Mouse (Mus musculus) ES-E14 (cell line): Measurements from ENCODE around the gene Smyd3. TPM values are rescaled to one million over a fixed set of nuclear protein-coding genes. Genes with fewer than 3 reads are reported as not detected.

Experiments used
- DNase-seq: peaks from one replicate; pipeline ENCODE4 v3.0.0-alpha.2; 2013; ENCODE audit warnings: low read depth, low spot score
- H3K27ac ChIP-seq: 2 replicates; pipeline ENCODE4 v1.5.1; 2012; ENCODE audit warnings: low read depth, mild to moderate bottlenecking, low read length, moderate library complexity, mixed read lengths; ENCODE audit not compliant: poor library complexity, insufficient read depth, severe bottlenecking
- H3K36me3 ChIP-seq: 2 replicates; pipeline ENCODE4 v1.6.1; 2012; ENCODE audit warnings: mild to moderate bottlenecking, low read length, moderate library complexity, mixed read lengths; ENCODE audit not compliant: control insufficient read depth, poor library complexity, insufficient read depth, severe bottlenecking
- H3K4me1 ChIP-seq, 2 experiments: fragments of 150-350 bp in 1 of 2; sonication (generic) in 1 of 2; 2 replicates each; pipeline ENCODE4 v1.6.1; 2012; ENCODE audit warnings: low read length in 2 of 2, mild to moderate bottlenecking in 1 of 2, mixed read lengths in 1 of 2; ENCODE audit not compliant: control insufficient read depth in 2 of 2, insufficient read depth in 2 of 2, poor library complexity in 1 of 2
- H3K4me3 ChIP-seq, 2 experiments: fragments of 150-350 bp in 1 of 2; sonication (generic) in 1 of 2; 2 replicates each; pipeline ENCODE4 v1.5.1; 2012; ENCODE audit warnings: low read length in 2 of 2, low read depth in 1 of 2, mild to moderate bottlenecking in 1 of 2, mixed read lengths in 1 of 2; ENCODE audit not compliant: insufficient read depth in 1 of 2, poor library complexity in 1 of 2, severe bottlenecking in 1 of 2
- H3K9ac ChIP-seq: 2 replicates; pipeline ENCODE4 v1.6.1; 2012; ENCODE audit warnings: low read depth, mild to moderate bottlenecking, low read length, mixed read lengths; ENCODE audit not compliant: poor library complexity, insufficient read depth, severe bottlenecking
- H3K9me3 ChIP-seq: fragments of 150-350 bp; sonication (generic); 2 replicates; pipeline ENCODE4 v1.6.1; 2012; ENCODE audit warnings: low read depth, mild to moderate bottlenecking, low read length; ENCODE audit not compliant: control insufficient read depth, insufficient read depth
- CHD2 ChIP-seq: IDR thresholded peaks from 2 replicates; pipeline ENCODE4 v1.6.1; 2014; ENCODE audit warnings: mild to moderate bottlenecking, low read depth, low read length, inconsistent platforms
- HCFC1 ChIP-seq: IDR thresholded peaks from 2 replicates; pipeline ENCODE4 v1.6.1; 2012; ENCODE audit warnings: low read length, inconsistent platforms, borderline replicate concordance; ENCODE audit not compliant: insufficient read depth
- MAFK ChIP-seq: IDR thresholded peaks from 2 replicates; pipeline ENCODE4 v1.6.1; 2014; ENCODE audit warnings: mild to moderate bottlenecking, low read depth, low read length, inconsistent platforms; ENCODE audit not compliant: insufficient read depth
- ZC3H11A ChIP-seq: IDR thresholded peaks from 2 replicates; pipeline ENCODE4 v1.6.1; 2012; ENCODE audit warnings: low read depth, mild to moderate bottlenecking, inconsistent platforms, low read length, borderline replicate concordance
- ZNF384 ChIP-seq: IDR thresholded peaks from 2 replicates; pipeline ENCODE4 v1.6.1; 2012; ENCODE audit warnings: low read depth, low read length, inconsistent platforms
- in situ Hi-C, 2 experiments: fragments of 600-800 bp; cut with MboI; formaldehyde crosslinking; loops; one replicate each; pipeline ENCODE4 v1.15.1; 2025; ENCODE audit warnings: low sequenced_read_pairs in 2 of 2, inconsistent platforms in 1 of 2; ENCODE audit not compliant: unreplicated experiment in 2 of 2
- total RNA-seq: library from RNA; depleted of rRNA; stranded (reverse); fragments of 300-350 nt; gene quantifications from 2 replicates; pipeline ENCODE4 v1.2.3, GENCODE M21; 2012

Gene Smyd3
- total RNA-seq, 1 experiment: 18.3 TPM

DNA sequence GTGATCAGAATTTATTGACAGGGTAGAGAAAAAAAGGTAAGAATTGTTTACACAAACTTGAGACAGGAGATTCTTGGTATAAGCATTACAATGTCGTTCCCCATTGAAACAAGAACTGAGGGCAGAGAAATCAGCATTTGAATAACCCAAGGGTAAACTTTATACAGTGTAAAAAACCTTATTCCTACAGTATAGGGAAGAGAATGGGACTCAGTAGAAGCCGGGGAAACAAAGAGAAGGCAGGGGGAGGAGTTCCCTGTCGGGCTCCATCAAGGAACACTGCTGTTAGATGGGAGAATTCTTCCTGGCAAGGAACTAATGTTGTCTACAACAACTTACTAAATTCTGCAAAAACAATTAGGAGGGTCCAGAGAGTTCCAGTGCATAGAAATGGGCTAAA lies 250.9 kb downstream of the Smyd3 start:
- Histone ChIP-seq H3K4me3 (no peak overlapping the region), H3K36me3 (peaks cover 8% of the 10 kb centered on the region; the same call in 1 of the 2 replicates), H3K9ac (no peak overlapping the region), H3K27ac (no peak overlapping the region), H3K4me1 (no peaks in the 10 kb centered on the region), H3K9me3 (peaks cover 10% of the 10 kb centered on the region)
- TF ChIP-seq ZNF384 (no peak), HCFC1 (no peak), MAFK (no peak), ZC3H11A (no peak), CHD2 (no peak)
- no peak for DNase-seq
- in situ Hi-C loops: no loop called here

DNA sequence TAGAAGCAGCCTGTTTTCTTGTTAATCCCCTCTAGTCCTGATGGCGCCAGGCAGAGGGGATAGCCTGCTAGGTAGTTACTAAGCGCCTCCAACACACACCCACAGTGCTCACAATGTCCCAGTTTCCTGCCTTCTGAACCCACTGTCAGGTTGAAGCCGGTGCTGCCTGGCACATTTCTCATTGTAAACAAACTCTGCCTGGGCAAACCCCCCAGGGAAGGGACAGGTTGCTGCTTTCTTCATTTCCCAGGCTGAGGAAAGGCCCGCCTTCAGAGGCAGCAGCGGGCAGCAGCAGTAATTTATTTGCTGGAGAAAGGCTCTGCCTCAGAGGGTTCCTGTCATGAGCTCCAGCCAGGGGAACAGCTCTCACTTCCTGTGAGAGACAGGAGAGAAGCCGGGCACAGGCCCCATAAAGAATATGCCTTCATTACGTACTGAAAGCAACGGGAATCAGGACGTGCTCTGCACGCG lies 256.3 kb downstream of the Smyd3 start:
- H3K4me1 ChIP-seq: no peaks in the 10 kb centered on the region
- no peaks in the 10 kb centered on the region for H3K9me3 ChIP-seq
- TF ChIP-seq ZNF384 (no peak), ZC3H11A (no peak), CHD2 (no peak), MAFK (no peak), HCFC1 (no peak)
- DNase-seq: no peak
- H3K27ac ChIP-seq: no peak overlapping the region
- H3K4me3 ChIP-seq: no peak overlapping the region
- in situ Hi-C loops: no loop called here
- H3K9ac ChIP-seq: no peak overlapping the region
- no peaks in the 10 kb centered on the region for H3K36me3 ChIP-seq

DNA sequence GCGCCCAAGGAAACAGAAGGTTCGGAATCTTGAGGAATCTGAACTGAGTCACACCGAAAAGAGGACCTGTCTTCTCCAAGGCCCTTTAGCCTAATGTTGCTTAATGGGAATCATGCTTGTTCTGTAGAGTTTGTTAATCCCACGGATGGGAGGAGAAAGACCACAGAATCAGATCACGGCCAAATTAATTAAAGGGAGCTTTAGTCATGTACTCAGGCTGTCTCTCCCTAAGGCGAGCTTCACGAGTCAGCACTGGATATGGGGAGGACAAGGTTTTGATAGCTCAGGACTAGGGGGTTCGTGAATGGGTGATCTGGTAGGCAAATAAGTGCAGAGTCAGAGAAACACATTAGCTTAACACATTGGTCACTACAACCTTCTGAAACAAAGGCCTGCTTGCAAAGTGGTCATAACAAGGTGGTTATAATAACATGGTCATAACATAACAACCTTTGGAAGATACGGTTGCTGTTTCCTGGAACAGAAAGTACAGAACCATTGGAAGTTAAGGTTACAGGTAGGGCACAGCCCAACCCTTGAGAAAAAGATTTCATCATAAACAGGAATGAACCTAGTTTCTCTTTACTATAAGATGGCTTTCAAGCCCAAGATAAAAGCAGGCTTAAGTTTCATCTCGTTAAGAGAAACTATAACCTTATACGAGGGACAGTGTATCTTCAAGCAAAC lies 261.9 kb downstream of the Smyd3 start:
- H3K36me3 ChIP-seq: no peaks in the 10 kb centered on the region
- in situ Hi-C loops: no loop called here
- H3K9me3 ChIP-seq: no peaks in the 10 kb centered on the region
- no peak overlapping the region for H3K4me3 ChIP-seq
- H3K4me1 ChIP-seq: no peaks in the 10 kb centered on the region
- DNase-seq: no peak
- no peak overlapping the region for H3K27ac ChIP-seq
- TF ChIP-seq MAFK: no peak
- no peak for TF ChIP-seq ZNF384
- no peak for TF ChIP-seq HCFC1
- TF ChIP-seq ZC3H11A: no peak
- TF ChIP-seq CHD2: no peak
- no peak overlapping the region for H3K9ac ChIP-seq

DNA sequence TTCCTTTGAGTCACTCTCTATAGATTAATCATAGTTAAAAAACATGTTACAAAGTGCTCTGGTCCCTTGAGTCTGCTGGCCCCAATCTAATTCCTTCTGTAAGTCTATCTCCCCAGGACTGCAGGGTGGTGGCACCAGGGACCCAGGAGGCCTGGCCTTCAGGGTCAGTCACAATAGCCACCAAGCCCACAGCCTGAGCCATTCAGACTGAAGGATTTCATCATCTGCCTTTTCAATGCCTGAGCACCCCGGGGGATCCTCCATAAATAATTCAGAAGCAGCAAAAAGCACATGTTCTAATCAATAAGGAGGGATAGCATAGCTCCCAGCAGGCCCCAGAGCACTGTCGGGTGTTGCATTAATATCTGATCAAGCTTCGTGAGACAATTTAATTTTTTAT lies 263.3 kb downstream of the Smyd3 start:
- in situ Hi-C loops: no loop called here
- Histone ChIP-seq H3K36me3 (no peaks in the 10 kb centered on the region), H3K9ac (no peak overlapping the region), H3K4me1 (no peaks in the 10 kb centered on the region), H3K9me3 (no peaks in the 10 kb centered on the region), H3K4me3 (no peak overlapping the region), H3K27ac (no peak overlapping the region)
- no peak for TF ChIP-seq HCFC1
- no peak for TF ChIP-seq ZNF384
- no peak for TF ChIP-seq ZC3H11A
- TF ChIP-seq MAFK: no peak
- TF ChIP-seq CHD2: no peak
- no peak for DNase-seq

DNA sequence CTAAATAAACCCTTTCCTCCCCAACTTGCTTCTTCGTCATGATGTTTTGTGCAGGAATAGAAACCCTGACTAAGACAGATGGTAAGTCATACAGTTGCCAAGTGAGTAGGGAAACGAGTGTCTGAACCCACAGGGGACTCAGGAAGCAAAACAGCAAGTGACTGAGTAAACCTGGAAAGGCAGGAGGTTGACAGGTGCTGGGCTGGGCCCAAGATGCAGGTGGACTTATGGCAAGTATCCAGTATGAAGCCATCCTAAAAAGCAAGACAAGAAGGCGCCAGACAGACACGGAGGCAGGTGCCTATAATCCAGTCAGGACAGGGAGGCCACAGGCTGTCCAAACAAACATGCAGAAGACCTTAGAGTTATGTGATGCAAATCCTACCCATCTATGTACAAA lies 265.2 kb downstream of the Smyd3 start:
- H3K4me1 ChIP-seq: no peaks in the 10 kb centered on the region
- H3K9me3 ChIP-seq: no peaks in the 10 kb centered on the region
- no peak overlapping the region for H3K27ac ChIP-seq
- no peak overlapping the region for H3K4me3 ChIP-seq
- H3K36me3 ChIP-seq: no peaks in the 10 kb centered on the region; the same call in 1 of the 2 replicates
- H3K9ac ChIP-seq: no peak overlapping the region
- in situ Hi-C loops: no loop called here
- DNase-seq: no peak
- TF ChIP-seq HCFC1 (no peak), MAFK (no peak), ZC3H11A (no peak), ZNF384 (no peak), CHD2 (no peak)
